Comparison of ENCODE assay signal across 21 mouse cellular contexts in genomic region chr4:149641400-149641799, GRCm38 (mm10). TPM values are rescaled to one million over a fixed set of nuclear protein-coding genes. Genes with fewer than 3 reads are reported as not detected.
DNase-seq lines count a peak whose midpoint lies in the region; ATAC-seq and TF ChIP-seq lines count a peak whose summit lies in the region.
"Had no signal": no experiment of that assay in that cellular context is flagged by ENCODE, and none has a peak within 500 bp of the region (broad histone marks: within the 10 kb centered on the region; RNA-seq: fewer than 3 reads in every experiment).

No protein-coding gene starts in this region.

- no peak for TF ChIP-seq CTCF in forebrain, postnatal 0 days (IDR thresholded peaks at IDR 0.05; ENCODE audit: low read depth)

- peaks cover 98% of the 10 kb centered on the region for H3K36me3 ChIP-seq in hindbrain, embryonic 10.5 days
- peaks cover 92% of the 10 kb centered on the region for H3K36me3 ChIP-seq in hindbrain, embryonic 14.5 days (replicated peaks; ENCODE audit: control insufficient read depth, insufficient read depth)
- peaks cover 19% of the 10 kb centered on the region for H3K36me3 ChIP-seq in intestine, embryonic 15.5 days
- H3K36me3 ChIP-seq in forebrain, postnatal 0 days (ENCODE audit: insufficient read depth) = peaks cover 86% of the 10 kb centered on the region

- WGBS in hindbrain, embryonic 10.5 days = 72% methylated on average over 8 of the region's 8 CpGs
- 58% methylated on average over 8 of the region's 8 CpGs for WGBS in hindbrain, embryonic 14.5 days
- WGBS in intestine, embryonic 15.5 days = 50% methylated on average over 8 of the region's 8 CpGs
- WGBS in forebrain, postnatal 0 days = 89% methylated on average over 8 of the region's 8 CpGs

- no peak overlapping the region for H3K9ac ChIP-seq in hindbrain, embryonic 14.5 days
- H3K9ac ChIP-seq in intestine, embryonic 15.5 days = no peak overlapping the region
- no peak overlapping the region for H3K9ac ChIP-seq in forebrain, postnatal 0 days
- H3K9ac ChIP-seq: forebrain, embryonic 13.5 days; heart, embryonic 15.5 days; hindbrain, embryonic 15.5 days had no signal

- H3K27ac ChIP-seq in hindbrain, embryonic 10.5 days = peak overlapping the region; percentile 23; the same call in 1 of the 2 replicates
- H3K27ac ChIP-seq in hindbrain, embryonic 14.5 days = no peak overlapping the region
- H3K27ac ChIP-seq in intestine, embryonic 15.5 days = no peak overlapping the region
- no peak overlapping the region for H3K27ac ChIP-seq in forebrain, postnatal 0 days (ENCODE audit: low read depth, low read length)
- H3K27ac ChIP-seq: forebrain, embryonic 13.5 days; gastrocnemius, adult 2 months; heart, embryonic 15.5 days; hindbrain, embryonic 15.5 days had no signal

- H3K4me3 ChIP-seq in hindbrain, embryonic 10.5 days = no peak overlapping the region
- no peak overlapping the region for H3K4me3 ChIP-seq in hindbrain, embryonic 14.5 days (replicated peaks; ENCODE audit: low read length)
- H3K4me3 ChIP-seq in intestine, embryonic 15.5 days (replicated peaks) = no peak overlapping the region
- no peak overlapping the region for H3K4me3 ChIP-seq in forebrain, postnatal 0 days (ENCODE audit: low read depth, low read length)
- H3K4me3 ChIP-seq: forebrain, embryonic 13.5 days; gastrocnemius, adult 2 months; heart, embryonic 15.5 days; hindbrain, embryonic 15.5 days had no signal

- H3K4me1 ChIP-seq in hindbrain, embryonic 10.5 days (replicated peaks) = peaks cover 14% of the 10 kb centered on the region
- H3K4me1 ChIP-seq in hindbrain, embryonic 14.5 days (replicated peaks; ENCODE audit: control insufficient read depth, insufficient read depth, low read length) = no peaks in the 10 kb centered on the region
- no peaks in the 10 kb centered on the region for H3K4me1 ChIP-seq in intestine, embryonic 15.5 days (replicated peaks)
- H3K4me1 ChIP-seq in forebrain, postnatal 0 days (ENCODE audit: insufficient read depth) = no peaks in the 10 kb centered on the region
- H3K4me1 ChIP-seq: forebrain, embryonic 13.5 days; heart, embryonic 15.5 days; hindbrain, embryonic 15.5 days had no signal

- ATAC-seq in hindbrain, embryonic 14.5 days (ENCODE audit: low FRiP score) = no peak
- peak; percentile 34; the same call in 1 of the 2 replicates for ATAC-seq in intestine, embryonic 15.5 days
- ATAC-seq in forebrain, postnatal 0 days = no peak
- ATAC-seq: CD4-positive, CD25-positive, alpha-beta regulatory T cell, adult 4 months; forebrain, embryonic 13.5 days had no signal

- no peaks in the 10 kb centered on the region for H3K9me3 ChIP-seq in hindbrain, embryonic 10.5 days
- no peaks in the 10 kb centered on the region for H3K9me3 ChIP-seq in hindbrain, embryonic 14.5 days (ENCODE audit: control insufficient read depth, low read length)
- no peaks in the 10 kb centered on the region for H3K9me3 ChIP-seq in intestine, embryonic 15.5 days
- no peaks in the 10 kb centered on the region for H3K9me3 ChIP-seq in forebrain, postnatal 0 days (ENCODE audit: low read length)
- H3K9me3 ChIP-seq: forebrain, embryonic 13.5 days; heart, embryonic 15.5 days; hindbrain, embryonic 15.5 days had no signal

- H3K27me3 ChIP-seq in hindbrain, embryonic 10.5 days (ENCODE audit: insufficient read depth, poor library complexity, severe bottlenecking) = no peaks in the 10 kb centered on the region
- no peaks in the 10 kb centered on the region for H3K27me3 ChIP-seq in hindbrain, embryonic 14.5 days (ENCODE audit: control insufficient read depth, insufficient read depth, low read length)
- H3K27me3 ChIP-seq in intestine, embryonic 15.5 days (replicated peaks) = no peaks in the 10 kb centered on the region
- H3K27me3 ChIP-seq in forebrain, postnatal 0 days (ENCODE audit: insufficient read depth, low read length) = no peaks in the 10 kb centered on the region
- H3K27me3 ChIP-seq: forebrain, embryonic 13.5 days; heart, embryonic 15.5 days; hindbrain, embryonic 15.5 days had no signal

- no peak for DNase-seq in hindbrain, embryonic 10.5 days (ENCODE audit: low spot score)
- no peak for DNase-seq in hindbrain, embryonic 14.5 days (ENCODE audit: low spot score)
- peak; percentile 5 to 17 for DNase-seq in kidney, postnatal 36 days
- DNase-seq in kidney, adult 18-20 months = no peak
- peak; percentile 53 for DNase-seq in yolk sac, embryonic 10.5 days (ENCODE audit: low spot score)
- no peak for DNase-seq in forebrain, postnatal 0 days
- DNase-seq in spleen, adult 12 weeks (ENCODE audit: low spot score) = no peak
- DNase-seq: adrenal gland, postnatal 10 days; cerebellum, adult 11 months; cerebellum, adult 8-10 months; cerebellum, postnatal 14 days; embryo, embryonic 11 days; gastrocnemius, postnatal 25 days; heart, postnatal 14 days had no signal

- no peak overlapping the region for H3K4me2 ChIP-seq in hindbrain, embryonic 14.5 days (replicated peaks)
- no peak overlapping the region for H3K4me2 ChIP-seq in intestine, embryonic 15.5 days (replicated peaks)
- no peak overlapping the region for H3K4me2 ChIP-seq in forebrain, postnatal 0 days (ENCODE audit: low read depth)
- H3K4me2 ChIP-seq: forebrain, embryonic 13.5 days; heart, embryonic 11.5 days; heart, embryonic 15.5 days; hindbrain, embryonic 15.5 days had no signal

RNA-seq across cellular contexts. Expression of gene Clstn1, which starts 55.1 kb away (rescaled TPM):
- polyA plus RNA-seq in hindbrain, embryonic 10.5 days (2016; fragmentation: Nextera tagmentation; extraction: Ambion mirVana) = 36.0 and 57.4 TPM in 2 replicates
- polyA plus RNA-seq in hindbrain, embryonic 14.5 days (2014; fragmentation: Nextera tagmentation; extraction: Ambion mirVana) = 147 and 154 TPM in 2 replicates
- 40.9 and 42.4 TPM in 2 replicates for polyA plus RNA-seq in intestine, embryonic 15.5 days (2015; fragmentation: Nextera tagmentation; extraction: Ambion mirVana)
- total RNA-seq in forebrain, postnatal 0 days (2014; rRNA removed) = 367 and 451 TPM in 2 replicates
- 142 and 179 TPM in 2 replicates for polyA plus RNA-seq in forebrain, postnatal 0 days (2015; fragmentation: Nextera tagmentation; extraction: Ambion mirVana)

Comparison
In these comparisons a context has a peak if more than half of its experiments do, and no peak if none do; other contexts are left out.
1. DNase-seq: peak in kidney, postnatal 36 days (2 of 2) and yolk sac, embryonic 10.5 days (single experiment); none in hindbrain, embryonic 10.5 days (single experiment), hindbrain, embryonic 14.5 days (single experiment), kidney, adult 18-20 months (single experiment), forebrain, postnatal 0 days (single experiment) and spleen, adult 12 weeks (single experiment).